Mouse (Mus musculus) brain, embryonic 14.5 days (tissue): ENCODE measurements around the gene Thada.

Experiments
- CTCF ChIP-seq: fragments of 200-500 bp; IDR thresholded peaks from 2 replicates; pipeline ENCODE4 v1.5.1; 2012; ENCODE audit warnings: inconsistent platforms, mild to moderate bottlenecking, moderate library complexity, borderline replicate concordance; ENCODE audit not compliant: insufficient read depth, insufficient read length; ENCODE audit errors: extremely low read depth
- POLR2A ChIP-seq: fragments of 200-500 bp; IDR thresholded peaks from 2 replicates; pipeline ENCODE4 v1.6.1; 2012; ENCODE audit warnings: mild to moderate bottlenecking, inconsistent platforms, borderline replicate concordance; ENCODE audit not compliant: poor library complexity, insufficient read depth, insufficient read length, severe bottlenecking; ENCODE audit errors: extremely low read depth

GRCm38 (mm10) chr17:84401796-84402195 lies 64.2 kb downstream of the Thada start:
- TF ChIP-seq CTCF (no peak), POLR2A (no peak)
